In genomic region chr4:134534124-134534886, GRCm38 (mm10) we compare ENCODE assay signal across 7 mouse cellular contexts. TPM values are rescaled to one million over a fixed set of nuclear protein-coding genes. Genes with fewer than 3 reads are reported as not detected.
DNase-seq lines count a peak whose midpoint lies in the region; ATAC-seq and TF ChIP-seq lines count a peak whose summit lies in the region.

No protein-coding gene starts in this region.

- peaks cover 0 to 7% of the 10 kb centered on the region in 2 experiments; a peak in 2 of 4 replicates for H3K36me3 ChIP-seq in MEL (ENCODE audit: control insufficient read depth in 1 of 2, insufficient read depth in 2 of 2, low read length in 2 of 2)
- no peaks in the 10 kb centered on the region; the same call in 1 of the 2 replicates for H3K36me3 ChIP-seq in forebrain, embryonic 11.5 days (ENCODE audit: control insufficient read depth, insufficient read depth, low read length)
- H3K36me3 ChIP-seq in megakaryocyte, embryonic 14.5 days (replicated peaks; ENCODE audit: low read length) = peaks cover 35% of the 10 kb centered on the region

- TF ChIP-seq EP300 in MEL (IDR thresholded peaks at IDR 0.05; ENCODE audit: low read depth in 1 of 2, low read length in 2 of 2) = no peak

- H3K4me3 ChIP-seq in MEL (ENCODE audit: control insufficient read depth in 1 of 2, insufficient read depth in 1 of 2, low read depth in 2 of 2, low read length in 2 of 2) = peak overlapping the region; percentile 88 to 93
- H3K4me3 ChIP-seq in bone marrow, adult 2 months (replicated peaks; ENCODE audit: control insufficient read depth, low read depth, low read length) = peak overlapping the region; percentile 83
- H3K4me3 ChIP-seq in forebrain, embryonic 11.5 days (ENCODE audit: low read depth, low read length) = peak overlapping the region; percentile 91
- H3K4me3 ChIP-seq in megakaryocyte, embryonic 14.5 days (replicated peaks) = peak overlapping the region; percentile 97

- H3K27ac ChIP-seq in MEL (ENCODE audit: control insufficient read depth, low read depth, low read length) = peak overlapping the region; percentile 67
- H3K27ac ChIP-seq in bone marrow, adult 2 months (ENCODE audit: control insufficient read depth, insufficient read depth, low read depth, low read length, poor library complexity) = peak overlapping the region; percentile 91
- peak overlapping the region; percentile 50 for H3K27ac ChIP-seq in forebrain, embryonic 11.5 days (ENCODE audit: low read depth, low read length)

- peak overlapping the region; percentile 94 for H3K9ac ChIP-seq in MEL (ENCODE audit: control insufficient read depth, low read depth, low read length, poor library complexity, severe bottlenecking)
- H3K9ac ChIP-seq in forebrain, embryonic 11.5 days (ENCODE audit: low read length) = peak overlapping the region; percentile 79

- peak overlapping the region; percentile 95 for H3K4me2 ChIP-seq in forebrain, embryonic 11.5 days (ENCODE audit: low read depth, low read length, severe bottlenecking)

- H3K27me3 ChIP-seq in MEL (ENCODE audit: control insufficient read depth in 1 of 2, insufficient read depth in 2 of 2, low read length in 2 of 2) = no peaks in the 10 kb centered on the region
- H3K27me3 ChIP-seq in forebrain, embryonic 11.5 days (ENCODE audit: control insufficient read depth, insufficient read depth, low read length) = no peaks in the 10 kb centered on the region
- peaks cover 3% of the 10 kb centered on the region for H3K27me3 ChIP-seq in megakaryocyte, embryonic 14.5 days (replicated peaks)

- TF ChIP-seq RAD21 in MEL (IDR thresholded peaks at IDR 0.05; ENCODE audit: low read depth, low read length) = no peak

- H3K79me2 ChIP-seq in MEL (ENCODE audit: control insufficient read depth, insufficient read depth, low read length, poor library complexity) = peaks cover 12% of the 10 kb centered on the region

- ATAC-seq in forebrain, embryonic 11.5 days (replicated peaks; ENCODE audit: low FRiP score) = peak; percentile 9; the same call in 1 of the 2 replicates

- DNase-seq in MEL (ENCODE audit: low read depth, low spot score) = peak; percentile 84
- peak; percentile 81 for DNase-seq in forebrain, embryonic 11.5 days (ENCODE audit: low spot score)
- peak; percentile 77 to 78 for DNase-seq in heart, postnatal 14 days
- peak; percentile 27 for DNase-seq in large intestine, adult 2 months (ENCODE audit: low read depth, low spot score)
- DNase-seq in spleen, adult 12 weeks (ENCODE audit: low spot score) = peak; percentile 74

- under 1% methylated on average over 57 of the region's 57 CpGs for WGBS in bone marrow, adult 2 months
- WGBS in forebrain, embryonic 11.5 days = 1% methylated on average over 51 of the region's 57 CpGs
- 1% methylated on average over 57 of the region's 57 CpGs for WGBS in large intestine, adult 2 months

- peaks cover 9 to 14% of the 10 kb centered on the region in 2 experiments for H3K4me1 ChIP-seq in MEL (ENCODE audit: control insufficient read depth in 1 of 2, insufficient read depth in 2 of 2, low read length in 2 of 2)
- peaks cover 2% of the 10 kb centered on the region for H3K4me1 ChIP-seq in bone marrow, adult 2 months (ENCODE audit: control insufficient read depth, insufficient read depth, low read length)
- H3K4me1 ChIP-seq in forebrain, embryonic 11.5 days (replicated peaks; ENCODE audit: control insufficient read depth, insufficient read depth, low read length) = peaks cover 11% of the 10 kb centered on the region
- peaks cover 54% of the 10 kb centered on the region for H3K4me1 ChIP-seq in megakaryocyte, embryonic 14.5 days

- TF ChIP-seq CTCF in MEL (IDR thresholded peaks at IDR 0.05 in 2 of 3, conservative IDR thresholded peaks at IDR 0.05 in 1 of 3; ENCODE audit: control insufficient read depth in 1 of 3, insufficient read depth in 1 of 3, low read depth in 2 of 3, low read length in 3 of 3, poor library complexity in 1 of 3, severe bottlenecking in 1 of 3) = no peak
- no peak for TF ChIP-seq CTCF in bone marrow, adult 2 months (IDR thresholded peaks at IDR 0.05; ENCODE audit: control insufficient read depth, insufficient read depth, low read length)

- intact Hi-C loops in heart, postnatal 14 days (cut with DNase I) = loop anchor here (2.0 kb wide), 1 partner anchor 20 kb away; no protein-coding TSS in a partner anchor

- TF ChIP-seq POLR2A in MEL (IDR thresholded peaks at IDR 0.05; ENCODE audit: control insufficient read depth in 1 of 2, insufficient read depth in 1 of 2, low read depth in 1 of 2, low read length in 2 of 2, poor library complexity in 1 of 2) = no peak; a peak in 1 of 4 replicates
- TF ChIP-seq POLR2A in bone marrow, adult 2 months (IDR thresholded peaks at IDR 0.05; ENCODE audit: borderline replicate concordance, control insufficient read depth, low read depth, low read length) = peak; percentile 40; the same call in 1 of the 2 replicates

- no peaks in the 10 kb centered on the region for H3K9me3 ChIP-seq in MEL (replicated peaks; ENCODE audit: insufficient read depth, low read length)
- no peaks in the 10 kb centered on the region for H3K9me3 ChIP-seq in forebrain, embryonic 11.5 days (ENCODE audit: control insufficient read depth, low read length)
- no peaks in the 10 kb centered on the region for H3K9me3 ChIP-seq in megakaryocyte, embryonic 14.5 days

TF ChIP-seq in MEL, 35 proteins besides CTCF, POLR2A, EP300 and RAD21 (continues in another document):
- TF ChIP-seq POLR2AphosphoS5 (IDR thresholded peaks at IDR 0.05; ENCODE audit: borderline replicate concordance, low read depth, low read length) (no peak), JUND (IDR thresholded peaks at IDR 0.05; ENCODE audit: low read depth, low read length) (no peak), MXI1 (IDR thresholded peaks at IDR 0.05; ENCODE audit: low read depth, low read length) (peak; percentile 80), ELF1 (IDR thresholded peaks at IDR 0.05; ENCODE audit: low read depth, low read length) (no peak), HCFC1 (IDR thresholded peaks at IDR 0.05; ENCODE audit: low read depth, low read length) (peak; percentile 30; the same call in 1 of the 2 replicates), SMC3 (IDR thresholded peaks at IDR 0.05; ENCODE audit: low read depth, low read length) (no peak), GATA1 (IDR thresholded peaks at IDR 0.05; ENCODE audit: low read depth, low read length) (0 out of 2 replicates have a peak, but pooled peaks have one; percentile 19), MAZ (IDR thresholded peaks at IDR 0.05; ENCODE audit: low read depth, low read length) (peak; percentile 35; the same call in 1 of the 2 replicates), SIN3A (IDR thresholded peaks at IDR 0.05; ENCODE audit: low read length) (peak; percentile 66), ZMIZ1 (IDR thresholded peaks at IDR 0.05; ENCODE audit: low read depth, low read length) (no peak), NRF1 (IDR thresholded peaks at IDR 0.05; ENCODE audit: insufficient read depth, low read depth, low read length, poor library complexity, severe bottlenecking) (0 out of 2 replicates have a peak, but pooled peaks have one; percentile 15), USF1 (IDR thresholded peaks at IDR 0.05; ENCODE audit: low read depth, low read length) (0 out of 2 replicates have a peak, but pooled peaks have one; percentile 4)

RNA-seq across cellular contexts. Expression of gene Mtfr1l, which starts 0.9 kb away (rescaled TPM):
- total RNA-seq in MEL (2012; rRNA removed) = 44.3 and 52.0 TPM in 2 replicates
- 10 to 100 TPM in 1 of 2 experiments, not detected in 1; 88.3 TPM for polyA plus RNA-seq in MEL (2012; ENCODE audit: insufficient read depth in 1 of 2, insufficient read length in 2 of 2, low read depth in 1 of 2, low replicate concordance in 2 of 2, missing spikeins in 1 of 2)
- 35.3 and 57.2 TPM in 2 replicates for polyA plus RNA-seq in bone marrow, adult 2 months (2011; ENCODE audit: insufficient read depth, insufficient read length, low replicate concordance, missing spikeins)
- polyA plus RNA-seq in forebrain, embryonic 11.5 days (2014; fragmentation: Nextera tagmentation; extraction: Ambion mirVana) = 132 and 135 TPM in 2 replicates
- total RNA-seq in heart, postnatal 14 days (2021) = 100 to 1,000 TPM; 162 to 167 TPM
- 56.1 and 82.9 TPM in 2 replicates for polyA plus RNA-seq in large intestine, adult 2 months (2012; rRNA removed)
- 46.4 and 106 TPM in 2 replicates for polyA plus RNA-seq in megakaryocyte, embryonic 14.5 days (2012; ENCODE audit: insufficient read depth, low replicate concordance)

RNA-seq across cellular contexts. Expression of gene Selenon, which starts 17.7 kb away (rescaled TPM):
- 2.2 and 2.9 TPM in 2 replicates for total RNA-seq in MEL (2012; rRNA removed)
- 10 to 100 TPM in 1 of 2 experiments, not detected in 1; 16.3 TPM for polyA plus RNA-seq in MEL (2012; ENCODE audit: insufficient read depth in 1 of 2, insufficient read length in 2 of 2, low read depth in 1 of 2, low replicate concordance in 2 of 2, missing spikeins in 1 of 2)
- polyA plus RNA-seq in bone marrow, adult 2 months (2011; ENCODE audit: insufficient read depth, insufficient read length, low replicate concordance, missing spikeins) = 7.1 and 8.4 TPM in 2 replicates
- 38.5 and 47.9 TPM in 2 replicates for polyA plus RNA-seq in forebrain, embryonic 11.5 days (2014; fragmentation: Nextera tagmentation; extraction: Ambion mirVana)
- total RNA-seq in heart, postnatal 14 days (2021) = 10 to 100 TPM; 26.1 to 27.9 TPM
- 5.3 and 5.4 TPM in 2 replicates for polyA plus RNA-seq in large intestine, adult 2 months (2012; rRNA removed)
- polyA plus RNA-seq in megakaryocyte, embryonic 14.5 days (2012; ENCODE audit: insufficient read depth, low replicate concordance) = 7.1 and 9.1 TPM in 2 replicates

RNA-seq across cellular contexts. Expression of gene Aunip, which starts 23.5 kb away (rescaled TPM):
- total RNA-seq in MEL (2012; rRNA removed) = 12.8 and 14.9 TPM in 2 replicates
- 10 to 100 TPM in 1 of 2 experiments, not detected in 1; 20.6 TPM for polyA plus RNA-seq in MEL (2012; ENCODE audit: insufficient read depth in 1 of 2, insufficient read length in 2 of 2, low read depth in 1 of 2, low replicate concordance in 2 of 2, missing spikeins in 1 of 2)
- 9.5 and 13.9 TPM in 2 replicates for polyA plus RNA-seq in bone marrow, adult 2 months (2011; ENCODE audit: insufficient read depth, insufficient read length, low replicate concordance, missing spikeins)
- 8.7 and 9.3 TPM in 2 replicates for polyA plus RNA-seq in forebrain, embryonic 11.5 days (2014; fragmentation: Nextera tagmentation; extraction: Ambion mirVana)
- under 1 TPM in 1 of 2 experiments, not detected in 1; 0.68 TPM for total RNA-seq in heart, postnatal 14 days (2021)
- polyA plus RNA-seq in large intestine, adult 2 months (2012; rRNA removed) = 3.4 and 4.2 TPM in 2 replicates
- polyA plus RNA-seq in megakaryocyte, embryonic 14.5 days (2012; ENCODE audit: insufficient read depth, low replicate concordance) = 0.54 TPM in 1 of 2 replicates, not detected in the other

RNA-seq across cellular contexts. Expression of gene Paqr7, which starts 37.8 kb away (rescaled TPM):
- total RNA-seq in MEL (2012; rRNA removed) = 0.19 and 0.26 TPM in 2 replicates
- 1 to 10 TPM in 1 of 2 experiments, not detected in 1; 2.4 TPM for polyA plus RNA-seq in MEL (2012; ENCODE audit: insufficient read depth in 1 of 2, insufficient read length in 2 of 2, low read depth in 1 of 2, low replicate concordance in 2 of 2, missing spikeins in 1 of 2)
- 10.2 and 10.8 TPM in 2 replicates for polyA plus RNA-seq in bone marrow, adult 2 months (2011; ENCODE audit: insufficient read depth, insufficient read length, low replicate concordance, missing spikeins)
- polyA plus RNA-seq in forebrain, embryonic 11.5 days (2014; fragmentation: Nextera tagmentation; extraction: Ambion mirVana) = 1.3 and 1.5 TPM in 2 replicates
- 10 to 100 TPM; 15.5 to 19.6 TPM for total RNA-seq in heart, postnatal 14 days (2021)
- polyA plus RNA-seq in large intestine, adult 2 months (2012; rRNA removed) = 9.6 and 21.6 TPM in 2 replicates
- 41.9 and 45.9 TPM in 2 replicates for polyA plus RNA-seq in megakaryocyte, embryonic 14.5 days (2012; ENCODE audit: insufficient read depth, low replicate concordance)

Comparison
In these comparisons a context has a peak if more than half of its experiments do, and no peak if none do; other contexts are left out.
1. Peak in every context shown above with its lines: DNase-seq, ATAC-seq, H3K4me3 ChIP-seq and H3K27ac ChIP-seq.
2. DNase-seq: peak in every context shown above with its lines; median percentile 84 in MEL; 81 in forebrain, embryonic 11.5 days; 78 in heart, postnatal 14 days; 74 in spleen, adult 12 weeks; 27 in large intestine, adult 2 months.